Mouse (Mus musculus) limb, embryonic 13.5 days (tissue): ENCODE measurements around the gene Fndc9. TPM values are rescaled to one million over a fixed set of nuclear protein-coding genes. Genes with fewer than 3 reads are reported as not detected.
A peak's percentile ranks its signal among the peaks of the same experiment; 100 is the strongest.

Experiments
- ATAC-seq: fragments of 200-750 bp; cut with Nextera tagmentation; 2 replicates; pipeline ENCODE4 v1.8.0; 2017; ENCODE audit warnings: low read depth, moderate number of reproducible peaks, moderate TSS enrichment; ENCODE audit not compliant: low FRiP score
- H3K27ac ChIP-seq: fragments of 300-500 bp; sonication (generic); 2 replicates; pipeline ENCODE4 v1.5.1; 2015; ENCODE audit warnings: inconsistent platforms, mild to moderate bottlenecking, moderate library complexity
- H3K27me3 ChIP-seq: fragments of 300-500 bp; sonication (generic); 2 replicates; pipeline ENCODE4 v1.6.1; 2015; ENCODE audit warnings: mild to moderate bottlenecking, inconsistent platforms
- H3K36me3 ChIP-seq: fragments of 300-500 bp; sonication (generic); 2 replicates; pipeline ENCODE4 v1.6.1; 2015; ENCODE audit warnings: inconsistent platforms, mild to moderate bottlenecking, moderate library complexity
- H3K4me1 ChIP-seq: fragments of 300-500 bp; sonication (generic); 2 replicates; pipeline ENCODE4 v1.6.1; 2015; ENCODE audit warnings: inconsistent platforms
- H3K4me2 ChIP-seq: fragments of 300-500 bp; sonication (generic); replicated peaks from 2 replicates; pipeline ENCODE4 v1.6.1; 2015; ENCODE audit warnings: inconsistent platforms, mild to moderate bottlenecking, moderate library complexity
- H3K4me3 ChIP-seq: fragments of 300-500 bp; sonication (generic); 2 replicates; pipeline ENCODE4 v1.5.1; 2015; ENCODE audit warnings: moderate library complexity, mild to moderate bottlenecking, inconsistent platforms
- H3K9ac ChIP-seq: fragments of 300-500 bp; sonication (generic); 2 replicates; pipeline ENCODE4 v1.6.1; 2015; ENCODE audit warnings: mild to moderate bottlenecking, inconsistent platforms
- H3K9me3 ChIP-seq: fragments of 300-500 bp; sonication (generic); 2 replicates; pipeline ENCODE4 v1.6.1; 2016; ENCODE audit warnings: inconsistent platforms
- WGBS: fragments of 180-500 bp; shearing (Covaris S2); methylation state at CpG from one replicate; pipeline ENCODE4 v1.1.7; 2015; 5-methylcytosine and 5-hydroxymethylcytosine counted together
- polyA plus RNA-seq: library from polyadenylated mRNA; unstranded; fragments of >200 nt; fragmentation: Nextera tagmentation; extraction: Ambion mirVana; gene quantifications from 2 replicates; pipeline ENCODE4 v1.2.1, GENCODE M21; 2015

Fndc9 gene
- polyA plus RNA-seq, result 0.15 and 0.18 TPM in 2 replicates

GRCm38 (mm10) chr11:46235334-46235733, at the start of gene Fndc9:
Fndc9 (plus strand) TSS chr11:46235531.
- Histone ChIP-seq H3K4me3 (no peak within 1 kb of the TSS), H3K27me3 (no peaks in the 10 kb centered on the region), H3K9me3 (no peaks in the 10 kb centered on the region), H3K4me1 (no peaks in the 10 kb centered on the region), H3K4me2 (no peak within 1 kb of the TSS), H3K9ac (peak within 1 kb of the TSS; percentile 25; the same call in 1 of the 2 replicates), H3K36me3 (peaks cover 19% of the 10 kb centered on the region), H3K27ac (no peak within 1 kb of the TSS)
- WGBS, result 76% methylated on average over 11 of the region's 11 CpGs
- ATAC-seq, result no peak

GRCm38 (mm10) chr11:46188283-46188682, 47.0 kb upstream of the Fndc9 start:
- H3K9ac ChIP-seq, result no peak overlapping the region
- no peak for ATAC-seq
- no peaks in the 10 kb centered on the region for H3K9me3 ChIP-seq
- no peak overlapping the region for H3K4me2 ChIP-seq
- H3K27me3 ChIP-seq, result no peaks in the 10 kb centered on the region
- no peaks in the 10 kb centered on the region for H3K36me3 ChIP-seq
- 47% methylated on average over 2 of the region's 2 CpGs for WGBS
- peaks cover 20% of the 10 kb centered on the region for H3K4me1 ChIP-seq
- H3K27ac ChIP-seq, result no peak overlapping the region
- no peak overlapping the region for H3K4me3 ChIP-seq

- H3K4me3 ChIP-seq, result no peak overlapping the region
- H3K27me3 ChIP-seq, result no peaks in the 10 kb centered on the region
- H3K4me1 ChIP-seq, result peaks cover 9% of the 10 kb centered on the region; the same call in 1 of the 2 replicates
- H3K9me3 ChIP-seq, result no peaks in the 10 kb centered on the region
- no peak overlapping the region for H3K4me2 ChIP-seq
- H3K27ac ChIP-seq, result no peak overlapping the region
- ATAC-seq, result no peak
- H3K9ac ChIP-seq, result no peak overlapping the region
- 58% methylated on average over 4 of the region's 4 CpGs for WGBS
- H3K36me3 ChIP-seq, result peaks cover 32% of the 10 kb centered on the region
Measured at GRCm38 (mm10) chr11:46194175-46194574, 41.2 kb upstream of the Fndc9 start.

- Histone ChIP-seq H3K9ac (no peak overlapping the region), H3K4me2 (no peak overlapping the region)
Measured at GRCm38 (mm10) chr11:46200664-46201063, 34.7 kb upstream of the Fndc9 start.

DNA sequence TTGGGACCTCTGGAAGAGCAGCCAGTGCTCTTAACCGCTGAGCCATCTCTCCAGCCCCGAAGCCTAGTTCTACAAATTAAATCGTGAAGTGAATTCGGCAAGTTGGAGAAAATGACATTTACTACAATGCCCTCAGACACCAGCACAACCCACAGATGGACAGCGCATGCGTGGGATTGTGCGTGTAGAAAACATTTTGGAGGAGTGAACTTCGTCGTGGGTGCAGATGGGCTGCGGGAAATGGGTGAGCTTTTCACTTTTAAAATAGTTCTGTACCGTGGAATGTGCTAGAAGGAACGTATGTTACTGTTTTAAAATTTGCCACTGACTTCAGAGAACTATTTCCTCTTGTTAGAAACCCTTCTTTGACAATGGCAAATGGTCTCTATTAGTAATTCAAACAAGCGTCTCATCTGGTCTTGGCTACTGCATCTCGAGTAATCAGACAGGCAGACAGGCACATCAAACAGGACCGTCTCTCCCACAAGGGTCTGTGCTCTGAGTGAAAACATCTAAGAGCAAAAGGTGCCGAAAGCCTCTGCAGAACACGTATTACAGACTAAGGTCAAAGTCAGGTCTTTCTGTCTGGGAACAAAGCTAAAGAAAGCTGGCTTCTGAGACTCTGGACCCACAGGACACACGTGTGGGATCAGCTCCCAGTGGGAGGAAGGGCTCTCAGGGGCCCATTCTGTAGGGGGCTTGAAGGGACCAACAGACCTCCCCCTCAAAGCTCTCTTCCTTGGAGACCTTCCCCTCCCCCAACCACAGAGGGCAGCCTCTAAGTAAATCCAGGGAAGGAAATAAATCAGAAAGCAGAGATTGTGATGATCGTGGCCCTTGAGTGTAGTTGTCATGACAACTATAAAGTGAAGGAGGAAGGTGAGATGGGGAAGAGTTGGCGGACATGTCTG, 33.4 kb upstream of the Fndc9 start:
- 50% methylated on average over 20 of the region's 20 CpGs for WGBS
- H3K27me3 ChIP-seq, result no peaks in the 10 kb centered on the region
- H3K4me2 ChIP-seq, result no peak overlapping the region
- H3K9me3 ChIP-seq, result no peaks in the 10 kb centered on the region
- H3K36me3 ChIP-seq, result peaks cover 30% of the 10 kb centered on the region
- H3K9ac ChIP-seq, result no peak overlapping the region
- ATAC-seq, result no peak
- no peak overlapping the region for H3K27ac ChIP-seq
- H3K4me3 ChIP-seq, result no peak overlapping the region
- H3K4me1 ChIP-seq, result peaks cover 8% of the 10 kb centered on the region

More at GRCm38 (mm10) chr11:46200664-46201063, 34.7 kb upstream of the Fndc9 start:
- Histone ChIP-seq H3K36me3 (peaks cover 31% of the 10 kb centered on the region), H3K27ac (no peak overlapping the region), H3K4me1 (peaks cover 8% of the 10 kb centered on the region), H3K9me3 (no peaks in the 10 kb centered on the region), H3K4me3 (no peak overlapping the region), H3K27me3 (no peaks in the 10 kb centered on the region)
- 82% methylated on average over 11 of the region's 11 CpGs for WGBS
- no peak for ATAC-seq

DNA sequence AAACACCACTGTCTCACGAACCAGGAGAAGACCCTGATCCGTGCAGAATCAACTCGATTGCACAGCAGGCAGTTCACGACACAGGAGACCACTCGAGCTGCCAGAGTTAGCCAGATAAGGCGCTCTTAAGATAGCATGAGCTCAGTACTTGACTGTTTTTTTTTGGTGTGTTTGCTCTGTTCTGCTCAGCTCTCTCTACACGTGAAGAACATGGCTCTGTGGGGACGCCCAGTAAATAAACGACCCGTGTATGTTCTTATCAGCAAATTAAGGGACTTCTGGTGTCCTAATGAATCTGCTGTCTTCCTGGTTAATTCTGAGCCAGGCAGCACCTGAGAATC, 32.8 kb upstream of the Fndc9 start:
- Histone ChIP-seq H3K27ac (no peak overlapping the region), H3K4me3 (no peak overlapping the region), H3K27me3 (no peaks in the 10 kb centered on the region), H3K4me2 (no peak overlapping the region), H3K9me3 (no peaks in the 10 kb centered on the region), H3K36me3 (peaks cover 32% of the 10 kb centered on the region), H3K4me1 (peaks cover 8% of the 10 kb centered on the region), H3K9ac (no peak overlapping the region)
- 56% methylated on average over 10 of the region's 10 CpGs for WGBS
- no peak for ATAC-seq

DNA sequence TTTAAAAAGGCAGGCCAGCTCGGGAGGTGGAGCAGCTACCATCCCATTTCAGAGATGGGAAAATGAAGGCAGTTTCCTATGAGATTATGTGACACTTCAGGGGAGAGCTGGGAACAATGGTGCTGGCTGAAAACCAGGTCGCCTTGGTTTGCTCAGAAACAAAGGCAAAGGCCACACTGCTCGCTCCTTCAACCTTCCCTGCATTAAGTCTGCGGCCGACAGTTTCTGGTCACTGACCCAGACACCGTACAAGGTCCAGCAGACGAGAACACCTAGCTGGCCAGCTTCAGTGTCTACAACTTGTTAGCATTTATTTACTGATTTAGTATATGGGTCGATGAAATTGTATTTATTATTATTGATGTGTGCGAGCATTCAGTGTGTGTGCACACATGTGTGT, 30.5 kb upstream of the Fndc9 start:
- no peak for ATAC-seq
- Histone ChIP-seq H3K4me2 (no peak overlapping the region), H3K9ac (no peak overlapping the region), H3K27ac (no peak overlapping the region), H3K4me3 (no peak overlapping the region), H3K27me3 (no peaks in the 10 kb centered on the region), H3K9me3 (no peaks in the 10 kb centered on the region), H3K36me3 (peaks cover 16% of the 10 kb centered on the region), H3K4me1 (peaks cover 8% of the 10 kb centered on the region)
- 90% methylated on average over 9 of the region's 9 CpGs for WGBS

DNA sequence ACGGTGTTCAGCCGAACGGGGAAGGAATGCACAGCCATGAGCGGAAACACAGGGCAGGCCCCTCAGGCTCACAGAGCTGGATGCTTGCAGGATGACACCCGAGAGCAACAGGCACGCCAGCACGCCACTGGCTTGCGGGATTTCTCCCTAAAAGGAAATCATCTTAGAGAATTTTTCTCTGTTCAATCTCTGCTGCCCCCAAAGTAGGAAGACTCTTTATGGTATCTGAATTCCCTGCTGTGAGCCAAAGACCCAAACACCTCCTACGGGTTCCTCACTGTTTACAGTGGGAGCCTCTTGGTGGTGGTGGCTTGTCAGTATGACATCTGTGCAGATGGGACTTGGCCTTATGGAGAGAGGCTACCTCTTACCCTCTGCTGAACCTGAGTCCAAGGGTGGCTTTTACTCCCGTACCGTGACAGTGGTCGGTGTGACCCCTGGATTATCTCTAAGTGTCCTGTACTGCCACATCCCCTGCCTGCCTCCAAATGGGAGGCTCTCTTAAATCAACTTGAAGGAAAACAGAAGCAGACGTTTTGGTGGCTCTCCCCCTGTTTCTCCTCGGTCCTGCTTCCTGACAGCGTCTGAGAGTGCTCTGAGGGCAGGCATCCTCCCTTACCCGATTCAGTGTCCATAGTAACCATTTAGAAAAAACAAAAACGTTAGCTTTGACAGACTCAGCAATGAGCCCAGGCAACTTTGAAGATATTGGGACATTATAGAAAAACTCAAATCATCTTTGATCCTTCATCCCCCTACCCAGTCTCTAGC, 29.5 kb upstream of the Fndc9 start:
- H3K36me3 ChIP-seq, result peaks cover 11% of the 10 kb centered on the region
- H3K27ac ChIP-seq, result no peak overlapping the region
- H3K27me3 ChIP-seq, result no peaks in the 10 kb centered on the region
- H3K4me3 ChIP-seq, result no peak overlapping the region
- no peak overlapping the region for H3K9ac ChIP-seq
- no peak for ATAC-seq
- H3K4me2 ChIP-seq, result no peak overlapping the region
- peaks cover 8% of the 10 kb centered on the region for H3K4me1 ChIP-seq
- WGBS, result 40% methylated on average over 17 of the region's 17 CpGs
- H3K9me3 ChIP-seq, result no peaks in the 10 kb centered on the region

GRCm38 (mm10) chr11:46209884-46210283, 25.4 kb upstream of the Fndc9 start:
- Histone ChIP-seq H3K27me3 (no peaks in the 10 kb centered on the region), H3K4me3 (no peak overlapping the region), H3K9ac (no peak overlapping the region), H3K9me3 (no peaks in the 10 kb centered on the region), H3K4me1 (peaks cover 30% of the 10 kb centered on the region), H3K27ac (no peak overlapping the region), H3K36me3 (peaks cover 11% of the 10 kb centered on the region), H3K4me2 (no peak overlapping the region)
- ATAC-seq, result no peak
- WGBS, result 57% methylated on average over 2 of the region's 2 CpGs

GRCm38 (mm10) chr11:46211858-46212257, 23.5 kb upstream of the Fndc9 start:
- Histone ChIP-seq H3K4me2 (no peak overlapping the region), H3K4me1 (peaks cover 33% of the 10 kb centered on the region), H3K9ac (no peak overlapping the region), H3K27ac (no peak overlapping the region), H3K27me3 (no peaks in the 10 kb centered on the region), H3K36me3 (peaks cover 10% of the 10 kb centered on the region; the same call in 1 of the 2 replicates), H3K4me3 (no peak overlapping the region), H3K9me3 (no peaks in the 10 kb centered on the region)
- 35% methylated on average over 3 of the region's 3 CpGs for WGBS
- ATAC-seq, result no peak

- 23% methylated on average over 5 of the region's 5 CpGs for WGBS
- Histone ChIP-seq H3K36me3 (0 out of 2 replicates have a peak, but pooled peaks cover 5% of the 10 kb centered on the region), H3K9me3 (no peaks in the 10 kb centered on the region), H3K4me1 (peaks cover 33% of the 10 kb centered on the region), H3K27ac (peak overlapping the region; percentile 86), H3K9ac (no peak overlapping the region), H3K27me3 (no peaks in the 10 kb centered on the region), H3K4me3 (no peak overlapping the region), H3K4me2 (no peak overlapping the region)
- ATAC-seq, result peak; percentile 91
Measured at GRCm38 (mm10) chr11:46213844-46214243, 21.5 kb upstream of the Fndc9 start.
